Mouse (Mus musculus) hindbrain, embryonic 13.5 days (tissue): ENCODE measurements at regions not wholly inside any gene's neighbourhood (a gene's known extent, or its start where the extent isn't known, plus 50 kb on each side); places are given as distances from the start of the nearest gene placed in this dataset.

Source experiments
- ATAC-seq: fragments of 200-750 bp; cut with Nextera tagmentation; 2 replicates; pipeline ENCODE4 v1.8.0; 2017; ENCODE audit warnings: moderate TSS enrichment; ENCODE audit not compliant: low FRiP score
- H3K27ac ChIP-seq: fragments of 300-500 bp; sonication (generic); 2 replicates; pipeline ENCODE4 v1.5.1; 2015; ENCODE audit warnings: inconsistent platforms, mild to moderate bottlenecking, moderate library complexity
- H3K27me3 ChIP-seq: fragments of 300-500 bp; sonication (generic); 2 replicates; pipeline ENCODE4 v1.6.1; 2015; ENCODE audit warnings: mild to moderate bottlenecking, inconsistent platforms
- H3K36me3 ChIP-seq: fragments of 300-500 bp; sonication (generic); 2 replicates; pipeline ENCODE4 v1.6.1; 2015; ENCODE audit warnings: mild to moderate bottlenecking, inconsistent platforms
- H3K4me1 ChIP-seq: fragments of 300-500 bp; sonication (generic); replicated peaks from 2 replicates; pipeline ENCODE4 v1.6.1; 2015; ENCODE audit warnings: inconsistent platforms
- H3K4me2 ChIP-seq: fragments of 300-500 bp; sonication (generic); 2 replicates; pipeline ENCODE4 v1.6.1; 2015; ENCODE audit warnings: inconsistent platforms, mild to moderate bottlenecking, moderate library complexity
- H3K4me3 ChIP-seq: fragments of 300-500 bp; sonication (generic); 2 replicates; pipeline ENCODE4 v1.5.1; 2015; ENCODE audit warnings: mild to moderate bottlenecking, inconsistent platforms
- H3K9ac ChIP-seq: fragments of 300-500 bp; sonication (generic); 2 replicates; pipeline ENCODE4 v1.6.1; 2015; ENCODE audit warnings: mild to moderate bottlenecking, inconsistent platforms
- H3K9me3 ChIP-seq: fragments of 300-500 bp; sonication (generic); 2 replicates; pipeline ENCODE4 v1.6.1; 2016; ENCODE audit warnings: inconsistent platforms
- WGBS: fragments of 180-500 bp; shearing (Covaris S2); methylation state at CpG from one replicate; pipeline ENCODE4 v1.1.7; 2015; 5-methylcytosine and 5-hydroxymethylcytosine counted together

- no peak overlapping the region for H3K4me3 ChIP-seq
- no peak overlapping the region for H3K9ac ChIP-seq
- no peak overlapping the region for H3K4me2 ChIP-seq
- H3K27ac ChIP-seq: no peak overlapping the region
- no peak for ATAC-seq
- no peaks in the 10 kb centered on the region for H3K27me3 ChIP-seq
- no peaks in the 10 kb centered on the region for H3K9me3 ChIP-seq
- peaks cover 34% of the 10 kb centered on the region for H3K4me1 ChIP-seq
- no peaks in the 10 kb centered on the region for H3K36me3 ChIP-seq
- WGBS: 89% methylated on average over 4 of the region's 4 CpGs
Observed at GRCm38 (mm10) chr13:28557032-28557570, 299.8 kb downstream of the Gm11361 start.

GRCm38 (mm10) chr13:28556385-28556938, 299.1 kb downstream of the Gm11361 start:
- Histone ChIP-seq H3K27ac (no peak overlapping the region), H3K4me1 (peaks cover 36% of the 10 kb centered on the region), H3K4me2 (no peak overlapping the region), H3K27me3 (no peaks in the 10 kb centered on the region), H3K9me3 (no peaks in the 10 kb centered on the region), H3K4me3 (no peak overlapping the region), H3K9ac (no peak overlapping the region), H3K36me3 (no peaks in the 10 kb centered on the region)
- WGBS: 73% methylated on average over 5 of the region's 5 CpGs
- no peak for ATAC-seq

GRCm38 (mm10) chr13:28554143-28554830, 297.0 kb downstream of the Gm11361 start:
- H3K4me3 ChIP-seq: no peak overlapping the region
- no peak overlapping the region for H3K9ac ChIP-seq
- peak overlapping the region; percentile 71 for H3K27ac ChIP-seq
- H3K9me3 ChIP-seq: no peaks in the 10 kb centered on the region
- H3K27me3 ChIP-seq: no peaks in the 10 kb centered on the region
- no peaks in the 10 kb centered on the region for H3K36me3 ChIP-seq
- WGBS: 70% methylated on average over 12 of the region's 12 CpGs
- no peak overlapping the region for H3K4me2 ChIP-seq
- peaks cover 37% of the 10 kb centered on the region for H3K4me1 ChIP-seq
- no peak for ATAC-seq

- peak; percentile 59 for ATAC-seq
- no peaks in the 10 kb centered on the region for H3K36me3 ChIP-seq
- H3K9me3 ChIP-seq: no peaks in the 10 kb centered on the region
- peaks cover 37% of the 10 kb centered on the region for H3K4me1 ChIP-seq
- H3K27ac ChIP-seq: peak overlapping the region; percentile 87
- peak overlapping the region; percentile 19; the same call in 1 of the 2 replicates for H3K4me2 ChIP-seq
- no peaks in the 10 kb centered on the region for H3K27me3 ChIP-seq
- WGBS: 29% methylated on average over 10 of the region's 10 CpGs
- peak overlapping the region; percentile 46; the same call in 1 of the 2 replicates for H3K9ac ChIP-seq
- no peak overlapping the region for H3K4me3 ChIP-seq
Observed at GRCm38 (mm10) chr13:28552974-28553750, 295.8 kb downstream of the Gm11361 start.

- no peaks in the 10 kb centered on the region for H3K9me3 ChIP-seq
- no peak overlapping the region for H3K27ac ChIP-seq
- no peak overlapping the region for H3K9ac ChIP-seq
- H3K27me3 ChIP-seq: no peaks in the 10 kb centered on the region
- H3K4me2 ChIP-seq: no peak overlapping the region
- ATAC-seq: no peak
- WGBS: 82% methylated on average over 6 of the region's 6 CpGs
- H3K36me3 ChIP-seq: no peaks in the 10 kb centered on the region
- H3K4me3 ChIP-seq: no peak overlapping the region
- peaks cover 37% of the 10 kb centered on the region for H3K4me1 ChIP-seq
Observed at GRCm38 (mm10) chr13:28551555-28551954, 294.2 kb downstream of the Gm11361 start.

- 95% methylated on average over 1 of the region's 1 CpGs for WGBS
- no peaks in the 10 kb centered on the region for H3K36me3 ChIP-seq
- H3K4me1 ChIP-seq: peaks cover 25% of the 10 kb centered on the region
- no peak overlapping the region for H3K4me2 ChIP-seq
- H3K4me3 ChIP-seq: no peak overlapping the region
- no peak overlapping the region for H3K9ac ChIP-seq
- H3K27me3 ChIP-seq: no peaks in the 10 kb centered on the region
- H3K27ac ChIP-seq: peak overlapping the region; percentile 91
- no peaks in the 10 kb centered on the region for H3K9me3 ChIP-seq
- ATAC-seq: peak; percentile 38; the same call in 1 of the 2 replicates
Observed at GRCm38 (mm10) chr13:28545797-28546196, 288.5 kb downstream of the Gm11361 start.

GRCm38 (mm10) chr13:28545337-28545736, 288.0 kb downstream of the Gm11361 start:
- no peak overlapping the region for H3K4me2 ChIP-seq
- peak; percentile 64 for ATAC-seq
- no peaks in the 10 kb centered on the region for H3K27me3 ChIP-seq
- peaks cover 25% of the 10 kb centered on the region for H3K4me1 ChIP-seq
- WGBS: 39% methylated on average over 2 of the region's 2 CpGs
- no peak overlapping the region for H3K9ac ChIP-seq
- H3K4me3 ChIP-seq: no peak overlapping the region
- H3K36me3 ChIP-seq: no peaks in the 10 kb centered on the region
- peak overlapping the region; percentile 91 for H3K27ac ChIP-seq
- no peaks in the 10 kb centered on the region for H3K9me3 ChIP-seq

- Histone ChIP-seq H3K9ac (no peak overlapping the region), H3K4me3 (no peak overlapping the region), H3K36me3 (no peaks in the 10 kb centered on the region), H3K4me2 (peak overlapping the region; percentile 46), H3K27me3 (no peaks in the 10 kb centered on the region), H3K9me3 (no peaks in the 10 kb centered on the region), H3K27ac (peak overlapping the region; percentile 91), H3K4me1 (peaks cover 25% of the 10 kb centered on the region)
- ATAC-seq: no peak
- 65% methylated on average over 2 of the region's 2 CpGs for WGBS
Observed at GRCm38 (mm10) chr13:28544819-28545180, 287.5 kb downstream of the Gm11361 start.

- Histone ChIP-seq H3K9ac (peak overlapping the region; percentile 63; the same call in 1 of the 2 replicates), H3K9me3 (no peaks in the 10 kb centered on the region), H3K4me3 (peak overlapping the region; percentile 21), H3K4me2 (peak overlapping the region; percentile 46), H3K27ac (peak overlapping the region; percentile 91), H3K4me1 (peaks cover 25% of the 10 kb centered on the region), H3K27me3 (no peaks in the 10 kb centered on the region), H3K36me3 (no peaks in the 10 kb centered on the region)
- peak; percentile 70 for ATAC-seq
- WGBS: 10% methylated on average over 17 of the region's 17 CpGs
Observed at GRCm38 (mm10) chr13:28544003-28544818, 286.9 kb downstream of the Gm11361 start.

- no peak for ATAC-seq
- no peak overlapping the region for H3K4me3 ChIP-seq
- no peak overlapping the region for H3K4me2 ChIP-seq
- H3K4me1 ChIP-seq: peaks cover 25% of the 10 kb centered on the region
- H3K27ac ChIP-seq: no peak overlapping the region
- 0 out of 2 replicates have a peak, but pooled peaks cover 5% of the 10 kb centered on the region for H3K9me3 ChIP-seq
- no peak overlapping the region for H3K9ac ChIP-seq
- WGBS: 95% methylated on average over 3 of the region's 3 CpGs
- H3K36me3 ChIP-seq: peaks cover 5% of the 10 kb centered on the region; the same call in 1 of the 2 replicates
- H3K27me3 ChIP-seq: no peaks in the 10 kb centered on the region
Observed at GRCm38 (mm10) chr13:28541607-28542006, 284.3 kb downstream of the Gm11361 start.

GRCm38 (mm10) chr13:28533080-28533479, 275.8 kb downstream of the Gm11361 start:
- 0 out of 2 replicates have a peak, but pooled peaks cover 2% of the 10 kb centered on the region for H3K9me3 ChIP-seq
- no peak overlapping the region for H3K27ac ChIP-seq
- ATAC-seq: no peak
- no peak overlapping the region for H3K9ac ChIP-seq
- WGBS: 97% methylated on average over 1 of the region's 1 CpGs
- peaks cover 2% of the 10 kb centered on the region for H3K36me3 ChIP-seq
- H3K4me3 ChIP-seq: no peak overlapping the region
- peaks cover 26% of the 10 kb centered on the region for H3K4me1 ChIP-seq
- H3K27me3 ChIP-seq: no peaks in the 10 kb centered on the region
- H3K4me2 ChIP-seq: no peak overlapping the region
